9 mouse cellular contexts compared by ENCODE assay signal in the genomic region with DNA sequence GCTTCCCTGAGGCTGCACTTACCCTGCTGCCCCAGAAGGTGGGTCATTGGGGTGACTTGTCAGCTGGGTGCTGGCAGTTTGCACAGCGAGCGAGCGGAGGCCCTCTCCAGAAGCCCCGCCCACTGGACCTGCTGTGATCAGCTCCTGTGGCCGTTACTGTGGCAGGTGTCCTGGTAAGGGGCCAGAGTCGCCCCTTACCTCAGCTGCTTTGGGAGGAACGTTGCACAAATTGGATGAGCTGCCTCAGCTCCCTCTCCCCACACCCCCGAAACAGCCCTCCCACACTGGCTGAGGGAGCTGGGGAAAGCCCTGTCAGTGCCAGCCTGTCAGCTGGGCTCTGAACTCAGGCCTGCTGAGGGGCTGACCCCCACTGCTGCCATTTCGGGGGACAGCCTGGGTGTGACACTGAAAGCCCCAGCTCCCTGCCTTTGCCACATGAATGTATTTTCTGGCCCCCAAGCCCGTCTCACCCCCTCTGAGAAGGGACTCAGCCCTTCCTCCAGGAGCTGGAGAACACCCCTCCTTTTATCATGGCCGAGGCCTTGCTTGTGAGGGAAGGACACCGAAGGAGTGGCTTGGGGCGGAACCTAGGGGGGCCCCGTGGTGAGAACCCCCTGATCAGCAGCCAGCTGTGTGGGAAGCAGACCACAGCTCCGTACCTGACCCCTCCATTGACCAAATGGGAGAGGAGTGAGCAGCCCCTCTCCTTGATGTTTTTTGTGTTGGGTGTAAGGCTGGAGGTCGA. TPM values are rescaled to one million over a fixed set of nuclear protein-coding genes. Genes with fewer than 3 reads are reported as not detected.
A peak's percentile ranks its signal among the peaks of the same experiment; 100 is the strongest.
DNase-seq lines count a peak whose midpoint lies in the region; ATAC-seq and TF ChIP-seq lines count a peak whose summit lies in the region.
"Had no signal": no experiment of that assay in that cellular context is flagged by ENCODE, and none has a peak within 500 bp of the region (broad histone marks: within the 10 kb centered on the region; RNA-seq: fewer than 3 reads in every experiment).

No protein-coding gene starts in this region.

- intact Hi-C loops in gastrocnemius, postnatal 36 days (cut with DNase I) = no loop called here

- no peaks in the 10 kb centered on the region for H3K9me3 ChIP-seq in forebrain, embryonic 15.5 days
- H3K9me3 ChIP-seq in kidney, embryonic 16.5 days (ENCODE audit: low read length) = no peaks in the 10 kb centered on the region

- peak overlapping the region; percentile 10; the same call in 1 of the 2 replicates for H3K9ac ChIP-seq in forebrain, embryonic 15.5 days (replicated peaks)
- no peak overlapping the region for H3K9ac ChIP-seq in kidney, embryonic 16.5 days (replicated peaks; ENCODE audit: low read length)

- 0 out of 2 replicates have a peak overlapping the region, but pooled peaks have one; percentile 24 for H3K27ac ChIP-seq in spleen, adult 2 months (ENCODE audit: insufficient read depth, low read length)
- H3K27ac ChIP-seq in forebrain, embryonic 15.5 days (replicated peaks) = peak overlapping the region; percentile 67
- 0 out of 2 replicates have a peak overlapping the region, but pooled peaks have one; percentile 4 for H3K27ac ChIP-seq in kidney, embryonic 16.5 days (ENCODE audit: low read length)

- peaks cover 4% of the 10 kb centered on the region; the same call in 1 of the 2 replicates for H3K4me1 ChIP-seq in spleen, adult 2 months (ENCODE audit: control insufficient read depth, insufficient read depth, insufficient read length)
- peaks cover 30% of the 10 kb centered on the region for H3K4me1 ChIP-seq in forebrain, embryonic 15.5 days
- peaks cover 12% of the 10 kb centered on the region for H3K4me1 ChIP-seq in kidney, embryonic 16.5 days (ENCODE audit: insufficient read depth, low read length)

- peak; percentile 79 for DNase-seq in adrenal gland, postnatal 14 days
- DNase-seq in adrenal gland, postnatal 4 days (ENCODE audit: low spot score in 2 of 2) = no peak
- no peak for DNase-seq in spleen, adult 2 months (ENCODE audit: low read depth in 1 of 2, low spot score in 2 of 2)
- no peak for DNase-seq in spleen, postnatal 14 days (ENCODE audit: low spot score in 2 of 2)
- peak; percentile 65 to 69 for DNase-seq in lung, postnatal 4 days
- no peak for DNase-seq in gastrocnemius, postnatal 36 days

- 50% methylated on average over 16 of the region's 16 CpGs for WGBS in spleen, adult 2 months
- WGBS in forebrain, embryonic 15.5 days = 38% methylated on average over 16 of the region's 16 CpGs
- 38% methylated on average over 16 of the region's 16 CpGs for WGBS in kidney, embryonic 16.5 days

- H3K27me3 ChIP-seq in spleen, adult 2 months (ENCODE audit: control insufficient read depth, insufficient read depth, low read length) = no peaks in the 10 kb centered on the region
- H3K27me3 ChIP-seq in forebrain, embryonic 15.5 days = no peaks in the 10 kb centered on the region
- no peaks in the 10 kb centered on the region for H3K27me3 ChIP-seq in kidney, embryonic 16.5 days (ENCODE audit: insufficient read depth, low read length)

- H3K36me3 ChIP-seq in spleen, adult 2 months (ENCODE audit: control insufficient read depth, insufficient read depth, low read length) = peaks cover 80% of the 10 kb centered on the region
- peaks cover 82% of the 10 kb centered on the region for H3K36me3 ChIP-seq in forebrain, embryonic 15.5 days
- H3K36me3 ChIP-seq in kidney, embryonic 16.5 days (ENCODE audit: insufficient read depth, low read length) = peaks cover 83% of the 10 kb centered on the region

- no peak for TF ChIP-seq CTCF in spleen, adult 2 months (IDR thresholded peaks at IDR 0.05; ENCODE audit: extremely low read depth, insufficient read depth, insufficient read length, insufficient replicate concordance)

- TF ChIP-seq POLR2A in spleen, adult 2 months (IDR thresholded peaks at IDR 0.05; ENCODE audit: low read depth, low read length) = no peak

- H3K4me3 ChIP-seq in spleen, adult 2 months (ENCODE audit: extremely low read depth, insufficient read depth, insufficient read length) = no peak overlapping the region
- H3K4me3 ChIP-seq in forebrain, embryonic 15.5 days = no peak overlapping the region
- H3K4me3 ChIP-seq in kidney, embryonic 16.5 days (ENCODE audit: low read length) = no peak overlapping the region

- no peak for ATAC-seq in forebrain, embryonic 15.5 days (replicated peaks)
- ATAC-seq in kidney, embryonic 16.5 days (ENCODE audit: low FRiP score, low TSS enrichment) = no peak

- no peak overlapping the region for H3K4me2 ChIP-seq in forebrain, embryonic 15.5 days (replicated peaks)
- no peak overlapping the region for H3K4me2 ChIP-seq in kidney, embryonic 16.5 days (replicated peaks; ENCODE audit: low read depth, low read length)

RNA-seq across cellular contexts. Expression of gene Epo, which starts 6.7 kb away (rescaled TPM):
- total RNA-seq in adrenal gland, postnatal 14 days (2021) = not detected in 2 replicates
- not detected for total RNA-seq in adrenal gland, postnatal 4 days (2021)
- polyA plus RNA-seq in spleen, adult 2 months (2012; rRNA removed) = not detected in 2 replicates
- not detected in 2 replicates for polyA plus RNA-seq in forebrain, embryonic 15.5 days (2015; fragmentation: Nextera tagmentation; extraction: Ambion mirVana)
- polyA plus RNA-seq in kidney, embryonic 16.5 days (2015; fragmentation: Nextera tagmentation; extraction: Ambion mirVana) = 0.24 and 0.36 TPM in 2 replicates
- not detected for total RNA-seq in gastrocnemius, postnatal 36 days (2021)
- polyA plus RNA-seq: C2C12 had no signal

RNA-seq across cellular contexts. Expression of gene Gnb2, which starts 6.9 kb away (rescaled TPM):
- 574 and 611 TPM in 2 replicates for total RNA-seq in adrenal gland, postnatal 14 days (2021)
- 100 to 1,000 TPM; 771 to 773 TPM for total RNA-seq in adrenal gland, postnatal 4 days (2021)
- polyA plus RNA-seq in spleen, adult 2 months (2012; rRNA removed) = 762 and 932 TPM in 2 replicates
- 535 and 578 TPM in 2 replicates for polyA plus RNA-seq in forebrain, embryonic 15.5 days (2015; fragmentation: Nextera tagmentation; extraction: Ambion mirVana)
- polyA plus RNA-seq in kidney, embryonic 16.5 days (2015; fragmentation: Nextera tagmentation; extraction: Ambion mirVana) = 358 and 388 TPM in 2 replicates
- total RNA-seq in gastrocnemius, postnatal 36 days (2021) = 100 to 1,000 TPM; 107 to 129 TPM

RNA-seq across cellular contexts. Expression of gene Gigyf1, which starts 8.0 kb away (rescaled TPM):
- total RNA-seq in adrenal gland, postnatal 14 days (2021) = 30.5 and 36.6 TPM in 2 replicates
- 10 to 100 TPM; 65.1 to 69.2 TPM for total RNA-seq in adrenal gland, postnatal 4 days (2021)
- polyA plus RNA-seq in spleen, adult 2 months (2012; rRNA removed) = 40.3 and 49.8 TPM in 2 replicates
- 19.2 and 20.0 TPM in 2 replicates for polyA plus RNA-seq in forebrain, embryonic 15.5 days (2015; fragmentation: Nextera tagmentation; extraction: Ambion mirVana)
- polyA plus RNA-seq in kidney, embryonic 16.5 days (2015; fragmentation: Nextera tagmentation; extraction: Ambion mirVana) = 11.9 and 12.2 TPM in 2 replicates
- 10 to 100 TPM; 17.4 to 23.4 TPM for total RNA-seq in gastrocnemius, postnatal 36 days (2021)

RNA-seq across cellular contexts. Expression of gene Pop7, which starts 24.0 kb away (rescaled TPM):
- 22.3 and 26.2 TPM in 2 replicates for total RNA-seq in adrenal gland, postnatal 14 days (2021)
- total RNA-seq in adrenal gland, postnatal 4 days (2021) = 10 to 100 TPM; 26.5 to 26.9 TPM
- 26.6 and 40.1 TPM in 2 replicates for polyA plus RNA-seq in spleen, adult 2 months (2012; rRNA removed)
- polyA plus RNA-seq in forebrain, embryonic 15.5 days (2015; fragmentation: Nextera tagmentation; extraction: Ambion mirVana) = 75.9 and 79.3 TPM in 2 replicates
- polyA plus RNA-seq in kidney, embryonic 16.5 days (2015; fragmentation: Nextera tagmentation; extraction: Ambion mirVana) = 51.2 and 53.0 TPM in 2 replicates
- total RNA-seq in gastrocnemius, postnatal 36 days (2021) = 1 to 10 TPM; 8.6 to 9.9 TPM

RNA-seq across cellular contexts. Expression of gene Actl6b, which starts 27.0 kb away (rescaled TPM):
- total RNA-seq in adrenal gland, postnatal 14 days (2021) = 2.8 and 3.8 TPM in 2 replicates
- 1 to 10 TPM; 8.1 TPM for total RNA-seq in adrenal gland, postnatal 4 days (2021)
- polyA plus RNA-seq in spleen, adult 2 months (2012; rRNA removed) = not detected in 2 replicates
- 250 and 259 TPM in 2 replicates for polyA plus RNA-seq in forebrain, embryonic 15.5 days (2015; fragmentation: Nextera tagmentation; extraction: Ambion mirVana)
- polyA plus RNA-seq in kidney, embryonic 16.5 days (2015; fragmentation: Nextera tagmentation; extraction: Ambion mirVana) = 0.40 and 0.96 TPM in 2 replicates
- total RNA-seq in gastrocnemius, postnatal 36 days (2021) = not detected
- polyA plus RNA-seq: C2C12 had no signal

Comparison
In these comparisons a context has a peak if more than half of its experiments do, and no peak if none do; other contexts are left out.
1. DNase-seq: peak in adrenal gland, postnatal 14 days (single experiment) and lung, postnatal 4 days (2 of 2); none in adrenal gland, postnatal 4 days (0 of 2), spleen, adult 2 months (0 of 2), spleen, postnatal 14 days (0 of 2) and gastrocnemius, postnatal 36 days (0 of 2).
2. H3K27ac ChIP-seq: peak in every context shown above with its lines; median percentile 67 in forebrain, embryonic 15.5 days; 24 in spleen, adult 2 months; 4 in kidney, embryonic 16.5 days.